Mouse (Mus musculus): ENCODE results near the gene Rap1gap.

Gene Rap1gap

DNA sequence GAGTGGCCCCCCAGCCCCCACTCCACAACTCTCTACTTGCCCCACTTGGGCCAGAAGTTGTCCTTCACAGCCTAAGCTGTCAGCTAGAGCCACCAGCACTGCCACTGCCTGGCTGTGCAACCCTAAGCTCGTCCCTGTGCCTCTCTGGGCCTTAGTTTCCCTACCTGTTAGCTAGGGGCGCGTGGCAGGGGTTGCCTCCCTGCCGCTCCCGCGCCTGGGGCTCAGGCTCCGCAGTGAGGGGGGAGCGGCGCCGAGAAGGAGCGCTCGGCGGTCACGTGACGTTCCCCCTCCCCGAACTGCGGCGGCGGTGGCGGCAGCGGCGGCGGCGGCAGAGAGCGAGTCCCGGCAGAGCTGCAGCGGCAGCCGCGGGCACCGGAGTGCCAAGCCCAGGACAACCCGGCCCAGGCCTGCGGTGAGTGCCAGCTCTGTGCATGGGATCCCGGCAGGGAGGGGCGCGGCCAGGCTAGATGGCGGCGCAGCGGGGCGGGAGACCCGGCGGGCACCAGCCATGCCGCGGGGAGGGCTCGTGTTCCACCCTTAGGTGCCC lies at the start of gene Rap1gap:
TSS of gene Rap1gap (plus strand) at position 294 of the 547 bp plus-strand sequence.
- peak; percentile 88 for DNase-seq

DNA sequence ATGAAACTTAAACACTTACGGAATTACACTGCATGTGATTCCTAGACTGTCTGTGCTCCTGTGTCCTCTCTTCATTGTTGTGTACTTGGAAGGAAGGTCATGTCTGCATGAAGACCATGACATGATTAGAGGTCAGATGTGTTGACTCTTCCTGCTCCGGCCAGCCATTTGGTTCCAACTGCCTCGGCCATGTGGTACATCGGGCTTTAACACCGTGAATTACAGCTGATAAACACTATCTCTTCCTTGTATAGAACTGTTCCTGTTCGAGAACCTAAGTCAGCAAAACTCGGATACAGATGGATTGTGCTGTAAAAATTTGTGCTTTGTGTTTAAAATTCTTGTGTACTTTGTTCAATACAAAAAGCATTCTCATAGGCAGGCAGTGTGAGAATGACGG lies 41.7 kb upstream of the Rap1gap start:
- no peak for DNase-seq

DNA sequence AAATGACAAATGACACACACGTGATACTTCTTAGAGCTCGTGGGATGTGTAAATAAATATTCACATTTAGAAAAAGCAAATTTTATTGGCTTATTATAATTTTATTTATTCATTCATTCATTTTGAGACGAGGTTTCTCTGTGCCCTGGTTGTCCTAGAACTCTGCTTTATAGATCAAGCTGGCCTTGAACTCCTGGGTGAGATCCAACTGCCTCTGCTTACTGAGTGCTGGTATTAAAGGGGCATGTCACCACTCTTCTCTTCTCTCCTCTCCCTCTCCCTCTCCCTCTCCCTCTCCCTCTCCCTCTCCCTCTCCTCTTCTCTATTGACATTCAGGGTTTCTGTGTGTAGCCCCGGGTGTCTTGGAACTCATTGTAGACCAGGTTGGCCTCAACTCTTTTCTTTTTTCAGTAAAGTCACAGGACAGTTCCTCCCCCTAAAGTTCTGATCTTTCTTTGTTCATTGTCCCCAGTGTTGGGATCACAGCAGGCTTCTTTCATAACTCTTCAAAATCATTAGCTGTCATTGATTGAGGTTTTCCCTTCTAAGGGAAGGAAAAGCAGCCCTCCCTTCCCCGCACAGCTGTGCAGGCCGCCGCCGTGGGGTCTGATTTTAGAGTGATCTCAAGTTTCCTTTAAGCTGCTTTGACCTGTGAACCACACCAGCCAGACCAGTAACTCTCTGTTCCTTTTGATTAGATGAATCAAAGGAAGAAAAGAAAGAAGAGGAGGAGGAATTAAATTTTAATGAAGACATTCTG lies 36.9 kb upstream of the Rap1gap start:
- no peak for DNase-seq

DNA sequence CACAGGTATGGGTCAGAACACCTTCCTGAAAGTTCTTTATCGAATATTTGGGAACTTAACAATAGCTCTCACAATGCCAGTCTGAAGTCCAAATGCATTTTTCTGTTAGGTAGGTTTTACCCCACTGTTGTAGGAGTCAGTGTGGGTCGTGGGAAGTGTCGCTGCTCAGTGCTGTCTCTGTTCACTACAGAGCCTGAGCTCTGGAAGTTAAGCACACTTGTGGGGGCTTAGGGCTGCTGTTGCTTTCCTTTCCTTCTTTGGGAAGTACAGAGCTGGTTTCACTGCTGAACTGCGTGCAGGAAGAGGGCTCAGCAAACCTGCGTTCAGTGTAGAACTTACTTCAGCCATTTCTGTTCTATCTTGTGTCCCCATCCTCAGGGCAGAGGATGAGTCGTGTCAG lies 36.1 kb upstream of the Rap1gap start:
- DNase-seq = peak; percentile 46

DNA sequence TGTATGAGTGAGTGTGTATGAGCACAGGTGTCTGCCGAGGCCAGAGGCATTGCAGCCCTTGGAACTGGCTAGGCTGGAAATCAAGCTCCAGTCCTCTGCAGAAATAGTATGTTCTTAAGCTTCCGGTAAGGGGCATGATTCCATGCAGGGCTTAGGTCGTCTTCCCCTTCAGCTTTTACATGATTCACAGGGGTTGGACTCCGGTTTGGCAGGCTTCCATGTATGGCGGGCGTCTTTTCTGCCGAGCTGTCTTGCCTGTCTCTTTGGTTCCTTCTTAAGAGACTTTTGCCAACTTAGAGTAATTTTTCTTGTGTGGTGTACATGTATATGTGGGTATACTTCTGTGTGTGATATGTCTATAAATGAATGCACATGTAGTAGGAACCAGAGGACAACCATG lies 35.2 kb upstream of the Rap1gap start:
- DNase-seq = no peak

DNA sequence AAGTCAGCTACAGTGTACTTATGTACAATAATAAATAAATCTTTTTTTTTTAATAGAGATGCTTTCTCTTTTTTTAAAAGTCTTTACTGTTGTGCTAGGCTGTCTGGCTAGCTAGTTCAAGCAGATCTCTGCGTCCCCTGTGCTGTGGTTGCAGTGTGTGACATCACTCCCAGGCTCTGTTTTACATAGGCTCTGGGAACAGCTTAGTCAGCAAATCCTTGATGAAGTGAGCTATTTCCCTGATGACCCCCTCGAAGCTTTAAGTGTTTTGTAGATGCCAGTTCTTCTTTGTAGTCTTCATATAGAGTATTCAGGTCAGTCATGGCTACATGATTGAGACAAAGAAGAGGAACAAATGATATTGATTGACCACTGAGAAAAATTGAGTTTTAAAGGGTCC lies 34.4 kb upstream of the Rap1gap start:
- DNase-seq = no peak

DNA sequence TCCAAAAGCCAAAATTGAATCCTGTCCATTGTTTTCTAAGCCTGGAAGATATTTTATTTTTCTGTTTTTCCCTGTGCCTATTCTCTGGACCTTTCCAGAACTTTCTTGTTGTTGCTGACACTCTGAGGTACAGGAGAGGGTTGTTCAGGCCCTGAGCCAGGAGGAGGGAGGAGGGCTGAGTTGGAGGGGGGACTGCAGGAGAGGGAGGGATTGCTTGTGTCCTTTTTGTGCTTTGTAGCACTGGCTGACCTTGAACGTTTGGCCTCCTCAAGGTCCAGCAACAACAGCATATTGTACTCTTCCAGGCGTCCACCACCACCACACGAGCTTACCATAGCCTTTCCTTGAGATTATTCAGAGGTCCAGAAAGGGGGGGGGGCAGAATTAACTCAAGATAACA lies 32.9 kb upstream of the Rap1gap start:
- DNase-seq = no peak

DNA sequence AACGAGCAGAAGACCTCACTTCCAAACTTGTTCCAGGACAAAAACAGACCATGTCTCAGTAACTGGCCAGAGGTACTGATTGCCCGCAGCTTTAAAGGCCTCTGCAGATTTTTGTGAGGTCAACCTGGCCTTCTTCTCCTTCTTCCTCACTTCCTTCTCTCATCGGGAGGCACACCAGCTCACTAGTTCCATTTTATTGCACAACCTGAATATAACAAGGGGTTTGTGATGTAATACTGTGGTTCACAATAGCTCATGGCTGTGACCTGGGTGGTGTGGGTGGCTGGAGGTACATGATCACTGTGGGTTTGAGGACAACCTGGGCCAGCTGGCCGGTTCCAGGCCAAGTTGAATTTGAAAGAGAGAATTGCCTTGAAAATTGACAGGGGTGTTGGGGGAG lies 31.1 kb upstream of the Rap1gap start:
- DNase-seq = no peak

DNA sequence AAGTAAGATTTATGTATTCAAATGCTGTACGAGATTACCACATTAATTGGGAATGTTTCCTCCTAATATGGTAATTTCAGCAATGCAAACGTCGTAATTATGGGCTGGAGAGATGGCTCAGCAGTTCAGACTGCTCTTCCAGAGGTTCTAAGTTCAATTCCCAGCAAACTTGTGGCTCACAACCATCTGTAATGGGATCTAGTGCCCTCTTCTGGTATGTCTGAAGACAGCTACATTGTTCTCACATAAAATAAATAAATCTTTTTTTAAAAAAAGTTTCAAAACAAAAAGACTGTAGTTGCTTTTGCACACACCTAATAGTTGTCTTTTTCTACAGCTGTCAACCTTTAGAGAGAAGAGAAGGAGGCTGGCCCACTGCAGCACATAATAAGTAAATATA lies 27.9 kb upstream of the Rap1gap start:
- no peak for DNase-seq

DNA sequence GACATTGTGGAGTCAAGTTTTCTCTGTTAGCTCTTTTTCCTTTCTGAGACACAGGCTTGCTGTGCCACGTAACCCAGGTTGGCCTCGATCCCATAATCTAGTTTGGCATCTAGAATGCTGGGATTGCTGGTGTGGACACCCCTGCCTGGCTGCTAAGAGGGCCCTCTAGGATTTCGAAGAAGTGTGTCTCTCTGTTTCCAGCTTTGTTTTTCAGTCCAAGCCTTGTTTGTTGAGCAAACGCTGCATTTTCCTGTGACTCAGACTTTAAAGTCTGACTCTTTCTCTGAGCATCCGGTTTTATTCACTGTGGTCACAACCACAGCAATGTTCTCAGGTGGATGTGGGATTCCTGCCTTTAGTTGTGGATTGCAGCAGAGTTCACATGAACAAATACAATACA lies 23.0 kb upstream of the Rap1gap start:
- DNase-seq = no peak

DNA sequence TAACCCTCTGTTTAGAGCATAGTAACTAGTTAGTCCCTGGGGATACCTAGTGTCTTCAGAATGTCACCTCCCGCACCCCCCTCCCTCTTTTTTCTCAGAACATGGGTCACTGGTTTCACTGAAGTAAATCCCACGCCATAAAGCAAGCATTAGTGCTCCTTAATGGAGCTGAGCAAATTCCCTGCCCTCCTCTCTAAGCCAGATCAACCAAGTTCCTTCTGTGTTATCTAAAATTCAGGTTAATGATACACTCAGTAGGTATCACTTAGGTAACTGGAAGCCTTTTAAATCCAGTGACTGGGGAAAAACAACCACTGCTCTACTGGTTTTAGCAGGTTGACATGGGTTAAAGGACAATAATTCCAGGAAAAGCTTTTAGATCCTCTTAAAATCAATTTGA lies 22.4 kb upstream of the Rap1gap start:
- DNase-seq = no peak

DNA sequence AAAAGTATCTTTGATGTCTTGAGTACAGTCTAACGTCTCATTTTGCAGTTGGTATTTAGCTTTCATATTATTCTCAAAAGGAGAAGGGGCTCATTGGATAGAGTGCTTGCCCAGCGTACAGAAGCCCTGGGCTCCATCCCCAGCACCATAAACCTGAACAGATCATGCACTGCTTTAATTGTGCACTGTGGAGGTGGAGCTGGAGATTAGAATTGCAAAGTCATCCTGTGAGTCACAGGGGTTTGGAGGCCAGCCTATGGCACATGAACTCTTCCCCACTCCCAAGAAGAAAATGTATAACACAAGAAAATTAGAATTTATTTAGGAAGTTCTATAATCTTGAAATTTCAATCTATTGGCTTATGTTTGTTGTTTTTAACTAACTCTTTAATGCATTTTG lies 21.1 kb upstream of the Rap1gap start:
- DNase-seq = no peak

DNA sequence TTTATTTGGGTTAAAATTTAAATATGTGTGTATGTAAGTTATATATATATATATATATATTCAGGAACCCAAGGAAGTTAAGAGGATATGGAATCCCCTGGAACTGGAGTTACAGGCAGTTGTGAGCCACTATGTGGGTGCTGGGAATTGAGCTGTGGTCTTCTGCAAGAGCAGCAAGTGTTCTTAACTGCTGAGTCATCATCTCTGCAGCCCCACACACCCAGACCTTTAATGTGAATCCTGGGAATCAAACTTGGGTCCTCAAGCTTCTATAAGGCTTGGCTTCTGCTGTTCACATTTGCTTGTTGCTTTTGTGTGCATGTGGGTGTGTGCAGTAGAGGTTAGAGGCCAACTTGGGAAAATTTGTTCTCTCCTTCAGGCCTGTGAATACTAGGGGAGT lies 18.3 kb upstream of the Rap1gap start:
- DNase-seq = no peak

DNA sequence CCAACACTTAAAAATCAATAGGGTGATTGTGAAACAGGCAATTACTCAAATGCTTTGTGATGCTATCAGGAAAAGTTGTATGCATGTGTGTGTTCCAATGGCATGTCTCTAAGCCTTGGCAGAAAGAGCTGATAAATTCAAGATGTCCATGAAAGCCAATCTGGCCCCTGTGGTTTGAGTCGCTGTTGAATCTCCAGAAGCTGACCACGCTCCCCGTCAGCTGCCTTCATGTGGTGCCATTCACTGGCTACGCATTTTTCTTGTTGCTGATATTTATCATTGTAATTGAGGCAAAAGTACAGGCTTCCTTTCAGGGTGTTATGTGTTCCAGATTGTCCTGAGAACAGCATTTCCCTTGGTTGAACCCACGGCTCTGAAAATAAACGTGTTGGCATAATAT lies 16.9 kb upstream of the Rap1gap start:
- DNase-seq = no peak

DNA sequence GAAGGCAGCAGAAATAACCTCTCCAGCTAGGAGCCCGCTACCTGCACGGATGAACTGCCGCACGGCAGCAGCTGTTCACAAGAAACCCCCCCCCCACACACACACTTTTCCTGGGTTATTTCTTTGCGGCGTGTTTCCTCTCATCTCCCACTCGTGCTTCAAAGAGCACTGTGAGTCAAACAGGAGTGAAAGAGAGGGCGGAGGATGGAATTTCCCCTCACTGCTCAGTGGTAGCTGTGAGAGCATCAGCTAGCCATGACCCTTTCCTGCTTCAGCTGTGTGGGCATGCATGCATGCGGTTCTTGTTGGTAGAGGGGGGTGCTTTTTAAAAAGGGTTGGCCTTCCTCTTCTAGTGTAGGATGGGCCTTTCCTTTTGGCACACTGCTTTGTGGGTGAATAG lies 16.3 kb upstream of the Rap1gap start:
- DNase-seq = peak; percentile 60

DNA sequence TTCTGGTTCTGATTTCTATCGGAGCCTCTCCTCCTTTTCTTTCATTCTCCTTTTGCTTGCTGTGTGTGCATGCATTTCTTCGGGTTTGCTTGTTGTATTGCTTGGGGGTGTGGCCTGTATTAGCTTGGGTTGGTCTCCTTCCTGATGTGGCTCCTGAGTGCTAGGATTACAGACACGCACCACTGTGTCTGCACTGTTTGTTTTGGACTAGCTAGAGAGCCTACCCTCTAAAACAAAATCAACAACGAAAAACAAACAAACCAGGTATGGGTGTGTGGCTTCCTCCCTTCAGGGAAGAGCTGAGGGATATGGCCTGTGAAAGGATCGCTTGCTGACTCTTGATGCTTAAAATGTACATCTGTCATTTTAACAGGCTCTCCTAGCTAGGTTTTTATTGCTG lies 13.6 kb upstream of the Rap1gap start:
- no peak for DNase-seq

DNA sequence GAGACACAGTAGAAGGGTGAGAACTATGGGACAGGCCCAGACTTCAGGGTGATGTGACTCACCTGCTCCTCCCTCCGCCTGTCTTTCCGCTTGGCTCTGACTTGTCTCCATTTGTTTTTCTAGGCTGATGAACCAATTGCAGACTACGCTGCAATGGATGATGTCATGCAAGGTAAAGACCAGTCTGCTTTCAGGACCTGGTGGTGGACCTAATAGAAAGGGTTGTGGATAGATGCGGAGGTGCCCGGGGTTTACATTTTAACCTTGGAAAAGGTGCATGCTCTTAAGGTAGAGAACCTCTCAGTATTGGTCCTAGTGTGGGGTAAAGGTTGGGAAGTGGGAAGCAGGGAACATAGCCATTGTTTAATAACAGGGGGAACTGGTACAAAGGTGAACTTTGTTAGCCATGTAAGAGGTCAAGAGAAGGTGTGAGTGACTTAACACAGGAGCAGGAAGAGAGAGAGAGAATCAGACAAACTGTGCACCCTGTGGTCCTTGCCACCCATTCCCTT lies 11.6 kb upstream of the Rap1gap start:
- no peak for DNase-seq

DNA sequence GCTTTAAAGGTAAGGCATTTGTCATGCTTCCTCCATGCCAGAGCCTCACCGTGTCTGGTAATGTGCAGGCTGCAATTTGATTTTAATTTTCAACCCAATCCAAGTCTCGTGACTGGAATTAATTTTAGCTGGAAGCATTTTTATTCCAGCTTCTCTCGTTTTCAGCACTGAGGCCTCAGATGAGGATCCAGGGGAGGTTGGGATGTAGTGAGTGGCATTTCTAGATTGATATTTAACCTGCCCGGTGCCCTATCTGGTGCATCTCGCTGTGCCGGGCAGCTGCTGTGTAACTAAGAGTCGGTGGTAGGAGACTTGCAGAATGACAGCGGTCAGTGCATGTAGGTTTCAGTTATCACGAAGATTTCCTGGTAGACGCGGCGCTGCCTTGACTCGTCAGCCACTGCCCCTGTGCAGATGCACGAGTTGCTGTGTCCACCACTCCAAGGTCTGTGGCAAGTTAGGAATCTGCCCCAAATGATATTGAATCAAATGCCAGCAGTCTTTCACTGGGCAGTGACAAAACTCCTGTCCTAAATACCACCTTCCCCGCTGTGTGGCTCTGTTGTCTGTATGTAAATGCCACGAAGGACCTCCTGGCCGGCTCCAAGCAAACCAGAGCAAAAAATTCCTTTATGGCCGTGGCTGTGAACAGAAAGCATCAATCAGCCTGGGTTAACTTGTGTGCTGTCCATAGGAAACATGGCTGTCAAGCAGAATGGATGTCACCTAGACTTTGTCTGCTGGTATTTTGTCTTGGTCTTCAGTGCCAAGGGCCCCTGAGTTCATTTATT lies 9.1 kb upstream of the Rap1gap start:
- no peak for DNase-seq

DNA sequence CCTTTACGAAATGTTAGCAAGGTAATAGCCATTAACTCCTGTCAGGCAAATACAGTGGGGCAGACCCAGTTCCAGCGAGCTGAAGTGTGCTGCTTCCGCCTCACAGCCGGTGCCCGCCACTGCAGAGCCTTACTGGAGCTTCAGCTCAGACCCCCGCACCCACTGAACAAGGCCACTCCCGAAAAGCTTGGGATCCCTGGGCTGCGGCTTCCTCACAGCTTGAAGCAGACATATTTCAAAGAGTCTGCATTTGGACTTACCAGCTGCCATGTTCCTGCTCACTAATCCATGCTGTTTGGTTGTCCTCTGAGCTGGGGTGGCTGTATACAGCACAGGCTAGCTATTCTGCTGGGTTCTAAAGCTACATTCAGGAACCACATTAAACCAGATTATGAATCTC lies 6.9 kb upstream of the Rap1gap start:
- DNase-seq = no peak

DNA sequence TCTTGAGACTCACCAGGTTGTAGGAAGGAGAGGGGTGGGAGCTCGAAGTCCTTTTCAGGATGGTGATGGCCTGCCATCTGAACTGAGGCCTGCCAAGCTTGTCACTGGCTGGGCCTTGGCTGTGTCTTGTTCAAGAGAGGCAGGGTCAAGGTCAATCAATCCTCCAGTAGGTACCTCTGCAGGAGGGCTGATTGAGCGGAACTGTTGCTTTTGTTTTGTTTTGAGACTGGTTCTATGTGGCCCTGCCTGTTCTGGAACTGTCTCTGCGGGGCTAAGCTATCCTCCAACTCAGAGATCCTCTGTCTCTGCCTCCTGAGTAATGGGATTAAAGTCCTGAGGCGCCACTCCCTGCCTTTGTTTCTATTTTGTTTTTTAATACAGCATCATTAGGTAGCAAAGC lies 5.0 kb upstream of the Rap1gap start:
- no peak for DNase-seq

DNA sequence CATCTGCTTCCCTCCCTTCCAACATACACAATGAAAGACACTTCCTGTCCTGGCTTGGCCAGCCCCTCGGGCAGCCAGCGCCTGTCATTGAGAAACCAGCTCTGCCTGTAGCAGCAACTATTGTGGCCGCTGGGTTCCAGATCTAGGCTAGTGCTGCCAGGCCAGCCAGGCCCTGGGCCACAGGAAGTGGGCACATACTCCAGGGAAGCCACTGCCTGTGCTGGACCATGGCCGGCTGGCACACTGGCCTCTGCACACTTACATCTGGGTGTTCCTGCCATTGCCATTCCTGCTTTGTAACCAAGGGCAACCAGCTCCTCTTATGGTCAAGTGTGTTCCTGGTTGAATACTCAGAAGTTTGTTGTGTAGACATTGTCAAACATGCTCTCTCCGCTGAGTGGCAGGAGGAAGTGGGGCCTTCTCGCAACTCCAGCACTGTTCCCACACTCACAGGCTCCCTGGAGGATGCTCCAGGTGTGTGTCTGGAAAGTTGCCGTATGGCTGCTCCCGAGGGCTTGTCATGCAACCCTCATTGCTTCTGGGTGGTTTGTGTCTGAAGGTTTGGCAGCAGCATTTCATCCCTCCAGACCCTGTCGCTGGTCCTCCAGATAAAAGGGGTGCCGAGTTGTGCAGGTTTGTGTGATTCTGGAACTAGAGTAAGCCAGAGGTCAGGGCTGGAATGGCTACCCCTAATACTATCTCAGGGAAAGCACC lies 4.0 kb upstream of the Rap1gap start:
- no peak for DNase-seq

DNA sequence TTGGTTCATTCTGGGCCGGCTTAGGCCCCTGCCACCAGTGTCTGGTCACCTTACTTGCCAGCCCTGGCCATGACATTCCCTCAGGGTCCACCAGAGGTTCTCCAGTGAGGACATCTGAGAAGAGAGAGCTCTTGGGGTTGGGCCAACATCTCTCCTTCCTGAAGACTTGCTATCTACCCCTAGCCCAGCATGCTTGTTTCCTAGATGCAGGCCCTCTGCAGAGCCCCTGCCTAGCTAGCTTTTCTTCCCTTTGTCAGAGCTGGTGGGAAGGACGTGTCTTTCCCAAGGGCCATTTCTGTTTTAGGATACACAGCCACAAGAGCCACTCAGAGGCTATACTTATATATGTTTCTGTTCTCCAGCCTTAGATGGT lies 3.5 kb upstream of the Rap1gap start:
- no peak for DNase-seq

DNA sequence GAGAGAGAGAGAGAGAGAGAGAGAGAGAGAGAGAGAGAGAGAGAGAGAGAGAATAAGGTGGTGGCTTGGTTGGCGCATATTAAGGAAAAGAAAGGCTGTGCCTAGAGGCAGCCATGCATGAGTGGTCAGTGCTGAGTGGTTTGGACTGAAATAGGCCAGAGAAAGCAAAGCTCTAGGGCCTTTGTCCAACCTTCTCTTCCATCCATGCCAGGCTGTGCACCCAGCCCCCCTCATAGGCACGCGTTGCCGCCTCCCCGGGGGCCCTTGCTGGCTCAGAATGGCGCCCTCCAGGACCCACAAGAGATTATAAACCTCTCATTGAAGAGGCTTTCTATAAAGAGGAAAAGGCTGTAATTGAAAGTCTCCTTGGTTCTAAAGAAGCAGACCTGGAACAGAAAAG lies 3.0 kb upstream of the Rap1gap start:
- no peak for DNase-seq
